Mouse (Mus musculus): ENCODE data around the gene Gtf2i. TPM values are rescaled to one million over a fixed set of nuclear protein-coding genes. Genes with fewer than 3 reads are reported as not detected.
A peak's percentile ranks its signal among the peaks of the same experiment; 100 is the strongest.

Gtf2i gene
- total and polyA plus RNA-seq, 3 experiments = 110 to 244 (median 239) TPM

- DNase-seq = no peak
Observed at GRCm38 (mm10) chr5:134277109-134277508, 37.5 kb downstream of the Gtf2i start.

GRCm38 (mm10) chr5:134275556-134275955, 39.0 kb downstream of the Gtf2i start:
- no peak for DNase-seq

DNA sequence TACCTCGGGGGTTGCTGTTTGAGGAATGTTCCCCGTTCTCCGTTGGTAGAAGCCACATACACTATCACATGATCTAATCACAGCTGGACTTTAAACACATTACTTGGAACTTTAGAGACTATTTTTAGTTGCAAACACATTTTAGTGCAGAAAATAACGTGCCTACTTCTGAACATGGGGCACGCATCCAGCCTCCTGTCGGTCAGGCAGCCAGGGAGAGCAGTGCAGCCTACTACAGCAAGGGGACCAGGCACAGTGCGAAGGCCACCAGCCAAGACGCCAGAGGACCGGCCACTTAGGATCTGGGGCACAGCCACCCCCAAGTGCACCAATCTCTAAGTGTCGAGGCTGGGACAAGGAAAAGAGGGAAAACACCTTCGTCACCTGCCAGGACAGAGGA, 39.5 kb downstream of the Gtf2i start:
- DNase-seq = no peak

DNA sequence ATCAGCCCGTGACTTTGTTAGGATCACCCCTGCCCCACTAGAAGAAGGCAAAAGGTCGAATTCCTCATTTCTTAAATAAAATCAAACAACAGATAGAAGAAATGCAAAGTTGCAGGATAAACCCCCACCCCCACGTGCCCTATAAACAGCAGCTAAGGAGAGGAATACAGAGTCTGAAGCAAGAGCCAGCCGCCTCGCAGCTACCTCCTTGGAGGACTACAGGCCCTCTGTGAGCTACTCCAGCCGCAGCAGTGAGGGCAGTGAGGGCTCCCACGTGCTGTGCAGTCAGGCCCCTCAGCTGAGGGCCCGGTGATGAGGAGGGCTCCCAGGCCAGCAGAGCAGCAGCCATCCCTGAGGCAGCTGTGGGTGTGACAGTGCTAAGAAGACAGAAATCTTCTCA, 40.8 kb downstream of the Gtf2i start:
- DNase-seq = no peak

- DNase-seq = no peak
Observed at GRCm38 (mm10) chr5:134272761-134273160, 41.8 kb downstream of the Gtf2i start.

- peak; percentile 23 for DNase-seq
Observed at GRCm38 (mm10) chr5:134271421-134271820, 43.1 kb downstream of the Gtf2i start.

DNA sequence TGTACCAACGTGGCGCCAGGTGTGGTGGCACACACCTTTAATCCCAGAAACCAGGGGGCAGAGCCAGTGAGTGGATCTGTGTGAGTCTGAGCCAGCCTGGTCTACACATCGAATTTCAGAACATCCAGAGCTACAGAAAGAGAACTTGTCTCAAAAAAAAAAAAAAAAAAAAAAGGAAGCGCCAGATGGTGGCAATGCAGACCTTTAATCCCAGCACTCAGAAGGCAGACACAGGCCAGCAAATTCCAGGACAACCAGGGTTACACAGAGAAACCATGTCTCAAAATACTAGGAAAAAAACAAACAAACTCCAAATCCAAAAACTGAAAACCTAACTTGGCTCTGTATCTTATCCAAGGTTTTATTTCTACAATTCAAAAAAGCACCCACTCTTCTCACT, 44.0 kb downstream of the Gtf2i start:
- DNase-seq = no peak

- DNase-seq = no peak
Observed at GRCm38 (mm10) chr5:134269751-134270150, 44.8 kb downstream of the Gtf2i start.

- no peak for DNase-seq
Observed at GRCm38 (mm10) chr5:134268751-134269150, 45.8 kb downstream of the Gtf2i start.

DNA sequence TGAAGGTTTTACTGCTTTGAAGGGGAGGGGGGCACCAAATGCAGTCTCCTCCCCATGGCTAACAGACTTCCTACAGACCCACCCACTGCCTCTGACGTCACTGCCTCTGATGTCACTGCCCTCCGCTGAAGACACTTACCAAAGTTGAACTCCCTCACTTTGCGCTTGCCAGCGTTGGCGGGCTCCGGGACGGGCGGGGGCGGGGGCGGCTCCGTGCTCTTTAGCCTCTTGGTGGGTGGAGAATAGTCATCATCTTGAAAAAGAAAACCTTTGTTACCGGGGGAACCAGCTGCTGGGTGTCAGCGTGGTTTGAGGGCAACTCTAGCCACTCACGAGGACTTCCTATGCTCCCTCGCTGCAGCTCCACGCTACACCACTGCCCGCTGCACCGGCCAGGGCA, 48.2 kb downstream of the Gtf2i start:
- no peak for DNase-seq

DNA sequence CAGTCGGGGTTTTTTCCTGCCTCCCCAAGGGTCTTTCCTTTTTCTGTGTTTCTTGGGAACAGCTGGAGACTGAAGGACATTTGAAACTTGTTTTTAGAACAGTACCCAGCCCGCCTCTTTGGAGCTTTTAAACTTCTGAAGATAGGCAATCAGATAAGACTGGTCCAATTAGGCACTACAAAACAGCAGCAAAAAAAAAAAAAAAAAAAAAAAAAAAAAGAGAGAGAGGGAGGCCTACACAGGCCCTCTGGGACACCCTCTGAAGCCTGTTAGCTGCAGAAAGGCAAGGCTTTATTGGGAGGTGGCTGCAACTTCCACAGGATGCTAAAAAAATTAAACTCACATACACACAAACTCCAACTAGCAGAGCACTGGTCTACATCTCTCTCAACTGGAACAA, 48.7 kb downstream of the Gtf2i start:
- no peak for DNase-seq

GRCm38 (mm10) chr5:134260001-134260636, 54.4 kb downstream of the Gtf2i start:
- no peak for DNase-seq

DNA sequence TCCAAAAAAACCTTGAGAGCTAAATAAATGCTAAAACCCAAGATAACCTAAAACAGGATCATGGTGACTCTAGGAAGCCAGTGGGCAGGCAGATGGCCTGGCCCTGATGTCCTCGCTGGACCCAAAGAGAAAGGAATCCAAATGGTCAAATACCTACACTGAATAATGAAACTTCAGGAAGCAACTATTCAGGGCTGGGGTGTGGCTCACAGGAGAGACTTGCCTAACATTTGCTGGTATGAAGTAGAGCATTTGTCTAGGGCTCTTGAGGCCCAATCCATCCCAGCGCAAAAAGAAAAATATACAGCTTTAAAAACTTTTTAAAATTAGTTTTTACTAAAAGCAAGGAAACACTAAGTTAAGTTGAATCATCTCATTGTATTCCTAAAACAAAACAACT, 55.6 kb downstream of the Gtf2i start:
- no peak for DNase-seq

GRCm38 (mm10) chr5:134258395-134258794, 56.2 kb downstream of the Gtf2i start:
- DNase-seq = no peak

GRCm38 (mm10) chr5:134257349-134258031, 57.1 kb downstream of the Gtf2i start:
- no peak for DNase-seq

DNA sequence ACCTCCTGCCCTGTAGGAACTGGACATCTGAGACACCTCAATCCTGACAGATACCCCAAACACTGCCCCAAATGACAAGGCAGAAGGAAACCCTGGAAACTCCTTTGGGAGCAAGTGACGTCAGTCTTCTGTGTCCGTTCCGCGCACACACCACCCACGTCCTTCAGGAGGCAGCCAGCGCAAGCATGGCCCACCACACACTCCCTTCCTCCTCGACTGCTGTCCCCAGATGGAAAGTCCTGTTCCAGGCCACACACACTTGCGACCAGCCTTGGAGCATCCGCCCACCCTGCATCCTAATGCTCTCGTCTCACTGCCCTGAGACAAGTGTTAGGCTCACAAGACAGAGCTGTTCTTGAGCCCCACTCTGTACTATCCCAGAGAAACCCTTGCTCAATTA, 59.3 kb downstream of the Gtf2i start:
- DNase-seq = no peak

GRCm38 (mm10) chr5:134253806-134254205, 60.8 kb downstream of the Gtf2i start:
- no peak for DNase-seq

DNA sequence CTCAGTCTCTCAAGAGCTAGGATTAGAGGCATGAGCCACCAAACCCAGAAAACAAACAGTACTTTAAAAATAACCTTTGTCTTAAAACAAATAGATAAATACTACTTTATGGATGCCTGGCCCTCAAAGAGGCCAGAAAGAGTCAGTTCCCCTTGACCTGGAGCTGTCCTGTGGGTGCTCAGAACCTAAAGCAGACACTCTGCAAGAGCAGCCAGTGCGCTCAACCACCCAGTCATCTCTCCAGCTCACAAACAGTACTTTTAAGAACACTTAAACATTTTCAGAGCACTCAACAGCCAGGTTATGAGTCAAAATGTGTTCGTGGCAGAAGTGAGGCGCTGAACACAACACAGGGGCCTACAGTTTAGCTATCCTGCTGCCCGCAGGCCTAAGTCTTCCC, 63.5 kb downstream of the Gtf2i start:
- DNase-seq = no peak

- DNase-seq = no peak
Observed at GRCm38 (mm10) chr5:134250601-134251000, 64.0 kb downstream of the Gtf2i start.

DNA sequence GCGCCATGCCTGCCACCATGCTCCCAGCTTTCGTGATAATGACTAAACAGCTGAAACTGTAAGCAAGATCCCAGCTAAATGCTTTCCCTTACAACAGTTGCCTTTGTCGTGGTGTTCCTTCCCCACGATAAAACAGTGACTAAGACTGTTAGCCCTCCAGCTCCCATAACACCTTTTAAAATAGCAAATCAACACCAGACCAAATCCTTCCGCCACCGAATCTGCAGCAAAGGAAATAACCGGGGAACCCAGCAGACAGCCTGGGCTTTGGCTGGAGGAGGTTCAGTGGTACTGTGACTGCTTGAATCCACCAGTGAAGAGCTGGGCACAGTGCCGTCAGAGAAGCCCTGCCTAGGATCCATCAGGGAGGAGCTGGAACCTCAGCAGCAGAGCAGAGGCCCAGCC, 65.3 kb downstream of the Gtf2i start:
- no peak for DNase-seq

DNA sequence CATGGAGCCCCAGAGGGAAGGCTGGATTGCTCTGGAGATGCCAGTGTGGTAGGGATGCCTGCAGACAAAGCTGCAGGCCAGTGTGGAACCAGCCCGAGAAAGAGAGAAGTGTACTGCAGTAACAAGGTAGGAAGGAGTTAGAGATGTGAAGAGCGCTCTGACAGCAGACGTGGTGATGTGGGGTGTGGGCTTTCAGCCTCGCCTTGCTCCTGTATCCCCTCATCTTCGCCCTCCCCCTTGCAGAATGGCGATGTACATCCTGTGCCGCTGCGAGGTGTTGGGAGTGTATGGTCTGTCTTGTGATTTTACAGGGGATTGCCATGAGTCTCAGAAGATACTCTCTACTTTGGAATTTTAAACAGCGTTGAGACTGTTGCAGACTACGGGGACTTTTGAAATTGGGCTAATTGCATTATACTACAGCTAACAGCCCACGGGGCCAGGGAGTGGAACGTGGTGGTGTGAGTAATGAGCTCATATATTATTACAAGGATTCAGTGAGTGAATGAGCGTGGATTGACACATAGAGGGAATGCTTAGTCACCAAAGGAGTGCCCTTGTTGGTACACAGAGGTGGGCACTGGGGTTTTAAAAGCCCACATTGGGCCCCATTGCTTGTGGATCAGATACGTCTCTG, 65.8 kb downstream of the Gtf2i start:
- no peak for DNase-seq

DNA sequence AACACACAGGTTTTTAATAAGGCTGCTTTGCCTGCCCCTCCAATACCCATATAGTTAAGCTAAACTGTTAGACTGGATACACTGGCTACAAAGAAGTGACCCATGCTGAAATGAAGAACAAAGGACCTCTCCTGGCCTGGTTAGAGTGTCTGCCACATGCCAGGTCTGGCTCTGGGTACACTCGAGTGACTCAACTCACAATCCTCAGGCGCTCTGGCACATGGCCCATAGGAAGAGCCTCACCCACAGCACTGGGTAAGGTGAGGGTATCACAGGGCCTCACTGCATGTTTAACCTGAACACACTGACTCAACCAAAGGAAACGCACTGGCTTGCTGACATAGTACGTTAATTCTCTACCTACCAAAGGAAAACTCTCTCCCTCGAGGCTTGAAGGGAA, 68.4 kb downstream of the Gtf2i start:
- DNase-seq = peak; percentile 65

GRCm38 (mm10) chr5:134244890-134245289, 69.7 kb downstream of the Gtf2i start:
- DNase-seq = no peak

Data from adrenal gland, adult 2 months (tissue).